Comparison of ENCODE assay signal across 7 mouse cellular contexts in the genomic region with DNA sequence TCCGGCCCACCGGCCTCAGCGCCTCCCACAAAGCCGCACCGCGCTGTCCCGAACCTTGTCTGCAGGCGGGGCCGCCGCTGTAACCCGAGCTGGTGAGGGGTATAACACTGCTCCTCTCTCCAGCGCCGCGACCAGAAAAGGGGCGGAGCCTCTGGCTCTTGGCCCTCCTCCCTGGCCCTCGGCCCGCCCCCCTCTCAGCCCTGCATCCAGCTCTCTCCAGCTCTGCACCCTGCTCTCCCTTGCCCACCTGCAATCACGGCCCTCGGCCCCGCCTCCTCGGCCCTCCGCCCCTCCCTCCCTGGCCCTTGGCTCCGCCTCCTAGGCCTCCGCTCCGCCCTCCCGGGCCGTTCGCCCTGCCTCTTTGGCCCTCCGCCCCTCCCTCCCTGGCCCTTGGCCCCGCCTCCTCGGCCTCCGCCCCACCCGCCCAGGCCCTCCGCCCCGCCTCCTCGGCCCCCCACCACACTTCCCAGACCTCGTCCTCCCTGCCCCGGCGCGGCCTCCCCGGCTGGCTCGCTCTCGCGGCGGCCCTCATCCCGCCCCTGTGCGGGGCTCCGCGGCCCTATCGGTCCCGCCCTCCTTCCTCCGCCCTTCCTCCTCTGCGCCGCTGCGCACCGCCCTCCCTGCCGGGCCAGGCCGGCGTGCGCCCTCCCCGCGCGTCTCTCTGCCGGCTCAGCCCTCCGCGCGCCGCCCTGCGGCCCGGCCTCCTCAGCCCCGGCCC. TPM values are rescaled to one million over a fixed set of nuclear protein-coding genes. Genes with fewer than 3 reads are reported as not detected.
DNase-seq lines count a peak whose midpoint lies in the region; ATAC-seq and TF ChIP-seq lines count a peak whose summit lies in the region.

TSS of gene Rassf8 (plus strand) at position 617 of the 718 bp plus-strand sequence.

- peak within 1 kb of the TSS; percentile 87 for H3K9ac ChIP-seq in limb, embryonic 11.5 days (ENCODE audit: low read length)
- peak within 1 kb of the TSS; percentile 78 for H3K9ac ChIP-seq in midbrain, embryonic 13.5 days (replicated peaks)

- TF ChIP-seq POLR2A in small intestine, adult 2 months (IDR thresholded peaks at IDR 0.05; ENCODE audit: low read depth, low read length): no peak

- H3K4me1 ChIP-seq in limb, embryonic 11.5 days (ENCODE audit: control insufficient read depth, insufficient read depth, low read length): peaks cover 5% of the 10 kb centered on the region; the same call in 1 of the 2 replicates
- peaks cover 17% of the 10 kb centered on the region for H3K4me1 ChIP-seq in midbrain, embryonic 13.5 days (replicated peaks)
- H3K4me1 ChIP-seq in small intestine, adult 2 months (ENCODE audit: control insufficient read depth, insufficient read depth, insufficient read length, low read length): peaks cover 4% of the 10 kb centered on the region; the same call in 1 of the 2 replicates

- 1% methylated on average over 49 of the region's 71 CpGs for WGBS in limb, embryonic 11.5 days
- WGBS in midbrain, embryonic 13.5 days: 2% methylated on average over 57 of the region's 71 CpGs
- under 1% methylated on average over 64 of the region's 71 CpGs for WGBS in small intestine, adult 2 months

- no peak for TF ChIP-seq CTCF in small intestine, adult 2 months (IDR thresholded peaks at IDR 0.05; ENCODE audit: extremely low read depth, insufficient read length, insufficient replicate concordance, low read depth, low read length)

- peak within 1 kb of the TSS; percentile 87 for H3K27ac ChIP-seq in limb, embryonic 11.5 days (replicated peaks; ENCODE audit: low read depth, low read length)
- peak within 1 kb of the TSS; percentile 82 for H3K27ac ChIP-seq in midbrain, embryonic 13.5 days
- H3K27ac ChIP-seq in small intestine, adult 2 months (ENCODE audit: insufficient read depth, low read depth, low read length): peak within 1 kb of the TSS; percentile 8; the same call in 1 of the 2 replicates

- H3K27me3 ChIP-seq in limb, embryonic 11.5 days (ENCODE audit: control insufficient read depth, insufficient read depth, low read length): no peaks in the 10 kb centered on the region
- H3K27me3 ChIP-seq in midbrain, embryonic 13.5 days: peaks cover 9% of the 10 kb centered on the region; the same call in 1 of the 2 replicates
- peaks cover 20% of the 10 kb centered on the region for H3K27me3 ChIP-seq in small intestine, adult 2 months (ENCODE audit: control insufficient read depth, insufficient read depth, low read length)

- DNase-seq in adrenal gland, postnatal 25 days: peak; percentile 91
- DNase-seq in embryo, embryonic 9.5 days (ENCODE audit: extremely low spot score): peak; percentile 97
- DNase-seq in heart, adult 11 months: peak; percentile 99
- peak; percentile 94 for DNase-seq in kidney, adult 11 months
- DNase-seq in limb, embryonic 11.5 days (ENCODE audit: low spot score): peak; percentile 95

- no peaks in the 10 kb centered on the region for H3K9me3 ChIP-seq in limb, embryonic 11.5 days (ENCODE audit: control insufficient read depth, low read length)
- no peaks in the 10 kb centered on the region for H3K9me3 ChIP-seq in midbrain, embryonic 13.5 days

- peak within 1 kb of the TSS; percentile 77 for H3K4me3 ChIP-seq in limb, embryonic 11.5 days (ENCODE audit: low read depth, low read length)
- H3K4me3 ChIP-seq in midbrain, embryonic 13.5 days (replicated peaks): peak within 1 kb of the TSS; percentile 71
- H3K4me3 ChIP-seq in small intestine, adult 2 months (ENCODE audit: low read depth, low read length): peak within 1 kb of the TSS; percentile 68

- 0 out of 2 replicates have a peak, but pooled peaks cover 2% of the 10 kb centered on the region for H3K36me3 ChIP-seq in limb, embryonic 11.5 days (ENCODE audit: control insufficient read depth, insufficient read depth, low read length)
- H3K36me3 ChIP-seq in midbrain, embryonic 13.5 days: no peaks in the 10 kb centered on the region
- H3K36me3 ChIP-seq in small intestine, adult 2 months (ENCODE audit: control insufficient read depth, insufficient read depth, low read length): no peaks in the 10 kb centered on the region

- peak; percentile 96 for ATAC-seq in limb, embryonic 11.5 days (ENCODE audit: insufficient number of reproducible peaks, low FRiP score, low TSS enrichment, low read depth)
- ATAC-seq in midbrain, embryonic 13.5 days: peak; percentile 96

- H3K4me2 ChIP-seq in limb, embryonic 11.5 days (ENCODE audit: low read depth, severe bottlenecking): peak within 1 kb of the TSS; percentile 76
- H3K4me2 ChIP-seq in midbrain, embryonic 13.5 days (replicated peaks): peak within 1 kb of the TSS; percentile 87

RNA-seq across cellular contexts. Expression of gene Rassf8, which starts in this region (rescaled TPM):
- 105 and 107 TPM in 2 replicates for total RNA-seq in adrenal gland, postnatal 25 days (2021)
- 8.0 and 10.3 TPM in 2 replicates for polyA plus RNA-seq in limb, embryonic 11.5 days (2014; fragmentation: Nextera tagmentation; extraction: Ambion mirVana)
- polyA plus RNA-seq in midbrain, embryonic 13.5 days (2015; fragmentation: Nextera tagmentation; extraction: Ambion mirVana): 3.9 and 4.1 TPM in 2 replicates
- 1.1 and 1.3 TPM in 2 replicates for polyA plus RNA-seq in small intestine, adult 2 months (2012; rRNA removed)

Comparison
In these comparisons a context has a peak if more than half of its experiments do, and no peak if none do; other contexts are left out.
1. Peak in every context shown above with its lines: DNase-seq, ATAC-seq, H3K4me3 ChIP-seq and H3K27ac ChIP-seq.
2. H3K27ac ChIP-seq: peak in every context shown above with its lines; median percentile 87 in limb, embryonic 11.5 days; 82 in midbrain, embryonic 13.5 days; 8 in small intestine, adult 2 months.